Mouse (Mus musculus) lung, postnatal 14 days (tissue): Measurements from ENCODE around the gene B230104I21Rik.

Experiments used
- DNase-seq: peaks from one replicate; pipeline ENCODE4 v3.0.0; 2021

The B230104I21Rik gene

DNA sequence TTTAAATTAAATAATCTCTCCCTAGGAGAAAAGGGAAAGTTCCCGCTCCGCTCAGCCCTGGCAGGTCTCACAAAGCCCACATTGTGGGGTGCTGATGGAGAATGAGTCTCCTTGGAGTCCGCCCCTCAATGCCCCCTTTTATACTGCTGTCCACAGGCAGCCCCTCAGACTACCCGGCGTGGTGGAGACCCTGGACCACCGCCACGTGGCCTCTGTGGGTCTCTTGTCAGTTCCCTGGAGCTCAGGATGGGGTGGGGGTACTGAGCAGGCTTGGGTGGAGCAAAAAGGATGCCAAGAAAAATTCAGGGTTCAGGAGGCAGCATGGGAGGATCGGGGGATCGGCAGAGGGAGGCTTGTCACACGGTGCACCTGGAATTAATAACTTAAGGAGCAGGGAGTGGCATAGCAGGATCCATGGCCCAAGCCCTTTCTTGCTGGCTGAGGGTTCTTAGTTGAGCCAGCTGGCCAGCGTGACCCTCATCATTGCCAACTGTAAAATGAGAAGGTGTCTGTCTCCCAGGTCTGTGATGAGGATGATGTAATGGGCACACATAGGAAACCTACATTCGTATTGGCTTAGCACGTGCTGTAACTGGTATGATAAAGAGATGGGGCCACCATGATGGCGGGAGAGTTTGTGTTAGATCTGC is 60.9 kb downstream of the B230104I21Rik start:
- DNase-seq, result no peak
